Mouse (Mus musculus) hindbrain, embryonic 13.5 days (tissue): ENCODE results near the gene Bag2. TPM values are rescaled to one million over a fixed set of nuclear protein-coding genes. Genes with fewer than 3 reads are reported as not detected.
A peak's percentile ranks its signal among the peaks of the same experiment; 100 is the strongest.

ENCODE experiments used
- ATAC-seq: fragments of 200-750 bp; cut with Nextera tagmentation; 2 replicates; pipeline ENCODE4 v1.8.0; 2017; ENCODE audit warnings: moderate TSS enrichment; ENCODE audit not compliant: low FRiP score
- H3K27ac ChIP-seq: fragments of 300-500 bp; sonication (generic); 2 replicates; pipeline ENCODE4 v1.5.1; 2015; ENCODE audit warnings: inconsistent platforms, mild to moderate bottlenecking, moderate library complexity
- H3K27me3 ChIP-seq: fragments of 300-500 bp; sonication (generic); 2 replicates; pipeline ENCODE4 v1.6.1; 2015; ENCODE audit warnings: mild to moderate bottlenecking, inconsistent platforms
- H3K36me3 ChIP-seq: fragments of 300-500 bp; sonication (generic); 2 replicates; pipeline ENCODE4 v1.6.1; 2015; ENCODE audit warnings: mild to moderate bottlenecking, inconsistent platforms
- H3K4me1 ChIP-seq: fragments of 300-500 bp; sonication (generic); replicated peaks from 2 replicates; pipeline ENCODE4 v1.6.1; 2015; ENCODE audit warnings: inconsistent platforms
- H3K4me2 ChIP-seq: fragments of 300-500 bp; sonication (generic); 2 replicates; pipeline ENCODE4 v1.6.1; 2015; ENCODE audit warnings: inconsistent platforms, mild to moderate bottlenecking, moderate library complexity
- H3K4me3 ChIP-seq: fragments of 300-500 bp; sonication (generic); 2 replicates; pipeline ENCODE4 v1.5.1; 2015; ENCODE audit warnings: mild to moderate bottlenecking, inconsistent platforms
- H3K9ac ChIP-seq: fragments of 300-500 bp; sonication (generic); 2 replicates; pipeline ENCODE4 v1.6.1; 2015; ENCODE audit warnings: mild to moderate bottlenecking, inconsistent platforms
- H3K9me3 ChIP-seq: fragments of 300-500 bp; sonication (generic); 2 replicates; pipeline ENCODE4 v1.6.1; 2016; ENCODE audit warnings: inconsistent platforms
- WGBS: fragments of 180-500 bp; shearing (Covaris S2); methylation state at CpG from one replicate; pipeline ENCODE4 v1.1.7; 2015; 5-methylcytosine and 5-hydroxymethylcytosine counted together
- polyA plus RNA-seq: library from polyadenylated mRNA; unstranded; fragments of >200 nt; fragmentation: Nextera tagmentation; extraction: Ambion mirVana; gene quantifications from 2 replicates; pipeline ENCODE4 v1.2.1, GENCODE M21; 2015

Bag2 gene
- polyA plus RNA-seq: 17.8 and 17.9 TPM in 2 replicates

- ATAC-seq: peak; percentile 89
- under 1% methylated on average over 57 of the region's 61 CpGs for WGBS
These were observed at the start of gene Bag2 for GRCm38 (mm10) chr1:33757491-33758041. TSS of gene Bag2 (minus strand) at chr1:33757795.

GRCm38 (mm10) chr1:33803323-33803722 lies 45.7 kb upstream of the Bag2 start:
- 100% methylated on average over 2 of the region's 2 CpGs for WGBS
- H3K36me3 ChIP-seq: peaks cover 71% of the 10 kb centered on the region
- ATAC-seq: no peak

More at GRCm38 (mm10) chr1:33757491-33758041, at the start of gene Bag2:
- H3K9ac ChIP-seq: peak within 1 kb of the TSS; percentile 85
- peak within 1 kb of the TSS; percentile 70 for H3K27ac ChIP-seq
- peaks cover 14% of the 10 kb centered on the region for H3K36me3 ChIP-seq
- peaks cover 23% of the 10 kb centered on the region for H3K4me1 ChIP-seq
- no peaks in the 10 kb centered on the region for H3K27me3 ChIP-seq
- no peaks in the 10 kb centered on the region for H3K9me3 ChIP-seq
- peak within 1 kb of the TSS; percentile 98 for H3K4me2 ChIP-seq
- peak within 1 kb of the TSS; percentile 69 for H3K4me3 ChIP-seq

GRCm38 (mm10) chr1:33799620-33800019 lies 42.0 kb upstream of the Bag2 start:
- Histone ChIP-seq H3K9ac (no peak overlapping the region), H3K9me3 (no peaks in the 10 kb centered on the region), H3K4me3 (no peak overlapping the region), H3K4me1 (no peaks in the 10 kb centered on the region), H3K27ac (no peak overlapping the region), H3K4me2 (no peak overlapping the region), H3K27me3 (no peaks in the 10 kb centered on the region), H3K36me3 (peaks cover 61% of the 10 kb centered on the region)
- 85% methylated on average over 3 of the region's 3 CpGs for WGBS
- no peak for ATAC-seq

More at GRCm38 (mm10) chr1:33803323-33803722, 45.7 kb upstream of the Bag2 start:
- Histone ChIP-seq H3K4me1 (no peaks in the 10 kb centered on the region), H3K9ac (no peak overlapping the region), H3K4me3 (no peak overlapping the region), H3K27ac (no peak overlapping the region), H3K27me3 (no peaks in the 10 kb centered on the region), H3K9me3 (no peaks in the 10 kb centered on the region), H3K4me2 (no peak overlapping the region)

- H3K9ac ChIP-seq: no peak overlapping the region
- H3K36me3 ChIP-seq: peaks cover 9% of the 10 kb centered on the region
- no peaks in the 10 kb centered on the region for H3K9me3 ChIP-seq
- 68% methylated on average over 3 of the region's 3 CpGs for WGBS
- H3K27ac ChIP-seq: no peak overlapping the region
- H3K27me3 ChIP-seq: no peaks in the 10 kb centered on the region
- no peaks in the 10 kb centered on the region; the same call in 1 of the 2 replicates for H3K4me1 ChIP-seq
- no peak for ATAC-seq
- no peak overlapping the region for H3K4me3 ChIP-seq
- no peak overlapping the region for H3K4me2 ChIP-seq
These were observed 30.9 kb upstream of the Bag2 start for GRCm38 (mm10) chr1:33788493-33788892.

- Histone ChIP-seq H3K9ac (no peak overlapping the region), H3K9me3 (no peaks in the 10 kb centered on the region), H3K4me2 (no peak overlapping the region), H3K4me1 (no peaks in the 10 kb centered on the region; the same call in 1 of the 2 replicates), H3K27me3 (no peaks in the 10 kb centered on the region), H3K36me3 (peaks cover 13% of the 10 kb centered on the region), H3K4me3 (no peak overlapping the region), H3K27ac (no peak overlapping the region)
- 81% methylated on average over 5 of the region's 5 CpGs for WGBS
- ATAC-seq: no peak
These were observed 30.5 kb upstream of the Bag2 start for GRCm38 (mm10) chr1:33788072-33788471.

GRCm38 (mm10) chr1:33784561-33784960 lies 27.0 kb upstream of the Bag2 start:
- Histone ChIP-seq H3K36me3 (peaks cover 21% of the 10 kb centered on the region), H3K4me1 (no peaks in the 10 kb centered on the region; the same call in 1 of the 2 replicates), H3K27me3 (no peaks in the 10 kb centered on the region), H3K9me3 (no peaks in the 10 kb centered on the region), H3K4me2 (no peak overlapping the region), H3K4me3 (no peak overlapping the region), H3K9ac (no peak overlapping the region), H3K27ac (no peak overlapping the region)
- ATAC-seq: no peak
- 98% methylated on average over 5 of the region's 5 CpGs for WGBS

- Histone ChIP-seq H3K4me1 (no peaks in the 10 kb centered on the region), H3K9me3 (no peaks in the 10 kb centered on the region), H3K36me3 (peaks cover 54% of the 10 kb centered on the region), H3K27ac (no peak overlapping the region), H3K27me3 (no peaks in the 10 kb centered on the region), H3K9ac (no peak overlapping the region), H3K4me3 (no peak overlapping the region), H3K4me2 (no peak overlapping the region)
- ATAC-seq: no peak
- 86% methylated on average over 14 of the region's 14 CpGs for WGBS
These were observed 18.6 kb upstream of the Bag2 start for GRCm38 (mm10) chr1:33776175-33776611.

- no peaks in the 10 kb centered on the region for H3K9me3 ChIP-seq
- H3K36me3 ChIP-seq: peaks cover 65% of the 10 kb centered on the region
- no peak overlapping the region for H3K9ac ChIP-seq
- no peaks in the 10 kb centered on the region for H3K27me3 ChIP-seq
- H3K27ac ChIP-seq: no peak overlapping the region
- H3K4me1 ChIP-seq: no peaks in the 10 kb centered on the region
- H3K4me2 ChIP-seq: no peak overlapping the region
- 96% methylated on average over 9 of the region's 9 CpGs for WGBS
- ATAC-seq: no peak
- no peak overlapping the region for H3K4me3 ChIP-seq
These were observed 14.5 kb upstream of the Bag2 start for GRCm38 (mm10) chr1:33772106-33772505.

GRCm38 (mm10) chr1:33771621-33772020 lies 14.0 kb upstream of the Bag2 start:
- peaks cover 60% of the 10 kb centered on the region for H3K36me3 ChIP-seq
- 93% methylated on average over 10 of the region's 10 CpGs for WGBS

GRCm38 (mm10) chr1:33768827-33769226 lies 11.2 kb upstream of the Bag2 start:
- Histone ChIP-seq H3K9ac (no peak overlapping the region), H3K9me3 (no peaks in the 10 kb centered on the region), H3K4me3 (no peak overlapping the region), H3K27me3 (no peaks in the 10 kb centered on the region), H3K4me1 (no peaks in the 10 kb centered on the region), H3K27ac (no peak overlapping the region), H3K4me2 (no peak overlapping the region), H3K36me3 (peaks cover 58% of the 10 kb centered on the region)
- ATAC-seq: no peak

More at GRCm38 (mm10) chr1:33771621-33772020, 14.0 kb upstream of the Bag2 start:
- no peak overlapping the region for H3K4me3 ChIP-seq
- no peak for ATAC-seq
- H3K27me3 ChIP-seq: no peaks in the 10 kb centered on the region
- H3K9ac ChIP-seq: no peak overlapping the region
- H3K4me1 ChIP-seq: no peaks in the 10 kb centered on the region
- no peak overlapping the region for H3K27ac ChIP-seq
- no peaks in the 10 kb centered on the region for H3K9me3 ChIP-seq
- no peak overlapping the region for H3K4me2 ChIP-seq

- WGBS: 76% methylated on average over 1 of the region's 1 CpGs
- H3K4me2 ChIP-seq: no peak overlapping the region
- no peak for ATAC-seq
- H3K9ac ChIP-seq: no peak overlapping the region
- no peaks in the 10 kb centered on the region for H3K9me3 ChIP-seq
- H3K27ac ChIP-seq: no peak overlapping the region
- no peak overlapping the region for H3K4me3 ChIP-seq
- peaks cover 57% of the 10 kb centered on the region for H3K36me3 ChIP-seq
- H3K27me3 ChIP-seq: no peaks in the 10 kb centered on the region
- no peaks in the 10 kb centered on the region for H3K4me1 ChIP-seq
These were observed 10.6 kb upstream of the Bag2 start for GRCm38 (mm10) chr1:33768091-33768787.

- Histone ChIP-seq H3K27ac (no peak overlapping the region), H3K27me3 (no peaks in the 10 kb centered on the region), H3K4me2 (no peak overlapping the region), H3K9me3 (no peaks in the 10 kb centered on the region), H3K9ac (no peak overlapping the region), H3K36me3 (peaks cover 54% of the 10 kb centered on the region), H3K4me3 (no peak overlapping the region), H3K4me1 (no peaks in the 10 kb centered on the region)
- no peak for ATAC-seq
- WGBS: 79% methylated on average over 16 of the region's 16 CpGs
These were observed 9.2 kb upstream of the Bag2 start for GRCm38 (mm10) chr1:33766520-33767508.
